Mouse (Mus musculus) frontal cortex, postnatal 10 days (tissue): ENCODE measurements around the gene Pak7.

Source experiments
- DNase-seq, 2 experiments: peaks; one replicate each; pipeline ENCODE4 v3.0.0; 2022; ENCODE audit warnings: low spot score in 2 of 2, mixed read lengths in 1 of 2

Pak7 gene

GRCm38 (mm10) chr2:136050793-136051615 is 336.8 kb downstream of the Pak7 start:
- DNase-seq = no peak

- no peak for DNase-seq
Observed at GRCm38 (mm10) chr2:136048464-136048863, 339.3 kb downstream of the Pak7 start.
